Mouse (Mus musculus) ES-Bruce4 (cell line): ENCODE data around the gene Metap2. TPM values are rescaled to one million over a fixed set of nuclear protein-coding genes. Genes with fewer than 3 reads are reported as not detected.
A peak's percentile ranks its signal among the peaks of the same experiment; 100 is the strongest.

Experiments used
- H3K27ac ChIP-seq: 2 replicates; pipeline ENCODE4 v1.5.1; 2012; ENCODE audit warnings: low read length, inconsistent platforms; ENCODE audit not compliant: insufficient read depth
- H3K27me3 ChIP-seq: 2 replicates; pipeline ENCODE4 v1.6.1; 2012; ENCODE audit warnings: mild to moderate bottlenecking, low read length, inconsistent platforms; ENCODE audit not compliant: control insufficient read depth, poor library complexity, insufficient read depth, severe bottlenecking
- H3K36me3 ChIP-seq: 2 replicates; pipeline ENCODE4 v1.6.1; 2012; ENCODE audit warnings: inconsistent platforms, mild to moderate bottlenecking, low read length, moderate library complexity; ENCODE audit not compliant: control insufficient read depth, poor library complexity, insufficient read depth, severe bottlenecking
- H3K4me1 ChIP-seq: one replicate; pipeline ENCODE4 v1.8.1; 2011; ENCODE audit warnings: low read length; ENCODE audit not compliant: control insufficient read depth, insufficient read depth
- H3K4me3 ChIP-seq: 2 replicates; pipeline ENCODE4 v1.5.1; 2011; ENCODE audit warnings: low read depth, mild to moderate bottlenecking, low read length
- H3K9ac ChIP-seq: 2 replicates; pipeline ENCODE4 v1.6.1; 2012; ENCODE audit warnings: low read depth, mild to moderate bottlenecking, inconsistent platforms; ENCODE audit not compliant: poor library complexity, severe bottlenecking
- H3K9me3 ChIP-seq: replicated peaks from 2 replicates; pipeline ENCODE4 v1.6.1; 2012; ENCODE audit warnings: mild to moderate bottlenecking, low read length, inconsistent platforms; ENCODE audit not compliant: control insufficient read depth, poor library complexity, insufficient read depth, severe bottlenecking
- CTCF ChIP-seq: IDR thresholded peaks from one replicate; pipeline ENCODE4 v1.8.1; 2011; ENCODE audit warnings: low read depth, low read length
- EP300 ChIP-seq: IDR thresholded peaks from 2 replicates; pipeline ENCODE4 v1.6.1; 2011; ENCODE audit warnings: low read depth, low read length; ENCODE audit not compliant: insufficient read depth
- POLR2A ChIP-seq: IDR thresholded peaks from one replicate; pipeline ENCODE4 v1.8.1; 2011; ENCODE audit warnings: low read length; ENCODE audit not compliant: insufficient read depth
- polyA plus RNA-seq: library from polyadenylated mRNA; stranded (reverse); fragments of >200 nt; gene quantifications from 2 replicates; pipeline ENCODE4 v1.2.4, GENCODE M21; 2011; ENCODE audit warnings: low read depth; ENCODE audit not compliant: missing spikeins, insufficient read depth, insufficient read length

Gene Metap2
- polyA plus RNA-seq, 1 experiment: 328 TPM

DNA sequence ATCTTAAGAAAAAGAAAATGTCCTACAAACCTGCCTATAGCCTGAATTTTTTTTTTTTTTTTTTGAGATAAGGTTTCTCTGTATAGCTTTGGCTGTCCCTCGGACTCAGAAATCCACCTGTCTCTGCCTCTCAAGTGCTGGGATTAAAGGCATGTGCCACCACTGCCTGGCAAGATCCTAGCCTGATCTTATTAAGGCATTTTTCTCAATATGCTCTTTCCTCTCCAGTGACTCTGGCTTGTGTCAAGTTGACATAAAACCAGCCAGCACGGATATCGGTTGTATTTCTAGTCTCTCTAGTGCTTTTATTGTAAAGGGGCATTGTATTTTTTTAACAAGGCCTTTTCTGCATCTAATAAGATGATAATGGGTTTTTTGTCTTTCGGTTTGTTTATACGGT is 27.8 kb upstream of the Metap2 start:
- Histone ChIP-seq H3K36me3 (no peaks in the 10 kb centered on the region), H3K27ac (no peak overlapping the region), H3K9ac (no peak overlapping the region), H3K27me3 (no peaks in the 10 kb centered on the region), H3K4me1 (no peaks in the 10 kb centered on the region), H3K9me3 (no peaks in the 10 kb centered on the region), H3K4me3 (no peak overlapping the region)
- TF ChIP-seq CTCF (no peak), EP300 (no peak), POLR2A (no peak)

GRCm38 (mm10) chr10:93921160-93921559 is 24.3 kb upstream of the Metap2 start:
- no peak for TF ChIP-seq POLR2A
- TF ChIP-seq EP300: no peak
- TF ChIP-seq CTCF: no peak
- no peak overlapping the region for H3K9ac ChIP-seq
- H3K27ac ChIP-seq: no peak overlapping the region
- no peaks in the 10 kb centered on the region for H3K27me3 ChIP-seq
- H3K4me3 ChIP-seq: no peak overlapping the region
- no peaks in the 10 kb centered on the region for H3K9me3 ChIP-seq
- no peaks in the 10 kb centered on the region for H3K4me1 ChIP-seq
- H3K36me3 ChIP-seq: no peaks in the 10 kb centered on the region

- Histone ChIP-seq H3K9me3 (no peaks in the 10 kb centered on the region), H3K27ac (no peak overlapping the region), H3K4me1 (peaks cover 5% of the 10 kb centered on the region), H3K27me3 (no peaks in the 10 kb centered on the region), H3K36me3 (no peaks in the 10 kb centered on the region), H3K9ac (no peak overlapping the region), H3K4me3 (no peak overlapping the region)
- TF ChIP-seq CTCF (no peak), POLR2A (no peak), EP300 (no peak)
Measured at GRCm38 (mm10) chr10:93919227-93919626, 22.3 kb upstream of the Metap2 start.

GRCm38 (mm10) chr10:93918701-93919100 is 21.8 kb upstream of the Metap2 start:
- Histone ChIP-seq H3K9me3 (no peaks in the 10 kb centered on the region), H3K27ac (no peak overlapping the region), H3K4me1 (peaks cover 5% of the 10 kb centered on the region), H3K36me3 (no peaks in the 10 kb centered on the region), H3K27me3 (no peaks in the 10 kb centered on the region), H3K9ac (no peak overlapping the region), H3K4me3 (no peak overlapping the region)
- TF ChIP-seq EP300 (no peak), POLR2A (no peak), CTCF (no peak)

DNA sequence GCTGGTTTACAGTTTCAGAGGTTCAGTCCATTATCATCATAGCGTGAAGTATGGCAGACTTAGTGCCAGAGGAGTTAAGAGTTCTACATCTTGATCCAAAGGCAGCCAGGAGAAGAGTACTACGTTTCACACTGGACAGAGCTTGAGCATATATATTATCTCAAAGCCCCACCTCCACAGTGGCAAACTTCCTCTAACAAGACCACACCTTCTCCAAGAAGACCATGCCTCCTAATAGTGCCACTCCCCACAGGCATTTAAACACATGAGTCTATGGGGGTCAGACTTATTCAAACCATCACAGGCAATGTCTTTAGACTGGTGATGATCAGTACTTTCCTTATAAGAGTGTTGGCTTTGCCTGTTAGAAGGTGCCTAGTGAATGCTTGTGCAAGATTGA is 21.2 kb upstream of the Metap2 start:
- Histone ChIP-seq H3K9ac (no peak overlapping the region), H3K9me3 (no peaks in the 10 kb centered on the region), H3K4me3 (no peak overlapping the region), H3K4me1 (peaks cover 5% of the 10 kb centered on the region), H3K27ac (no peak overlapping the region), H3K27me3 (no peaks in the 10 kb centered on the region), H3K36me3 (no peaks in the 10 kb centered on the region)
- no peak for TF ChIP-seq POLR2A
- no peak for TF ChIP-seq EP300
- TF ChIP-seq CTCF: no peak

DNA sequence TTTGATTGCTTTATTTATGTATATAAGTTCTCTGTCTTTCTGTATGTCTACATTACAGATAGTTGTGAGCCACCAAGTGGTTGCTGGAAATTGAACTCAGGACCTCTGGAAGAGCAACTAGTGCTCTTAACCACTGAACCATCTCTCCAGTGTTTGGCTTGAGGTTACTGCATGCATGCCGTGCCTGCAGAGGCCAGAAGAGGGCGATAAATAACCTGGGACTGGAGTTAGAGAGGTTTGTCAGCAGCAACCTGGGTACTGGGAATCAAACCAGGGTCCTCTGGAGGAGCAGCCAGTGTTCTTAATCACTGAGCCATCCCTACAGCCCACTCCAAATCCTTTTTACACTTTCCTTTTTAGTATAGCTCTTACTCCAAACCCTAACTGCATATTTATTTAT is 19.9 kb upstream of the Metap2 start:
- no peaks in the 10 kb centered on the region for H3K27me3 ChIP-seq
- no peaks in the 10 kb centered on the region for H3K9me3 ChIP-seq
- H3K4me1 ChIP-seq: peaks cover 5% of the 10 kb centered on the region
- TF ChIP-seq POLR2A (no peak), CTCF (peak; percentile 43)
- no peaks in the 10 kb centered on the region for H3K36me3 ChIP-seq
- no peak overlapping the region for H3K9ac ChIP-seq
- no peak overlapping the region for H3K4me3 ChIP-seq
- no peak overlapping the region for H3K27ac ChIP-seq
